Mouse (Mus musculus) liver, embryonic 16.5 days (tissue): ENCODE data around the gene Ip6k1. TPM values are rescaled to one million over a fixed set of nuclear protein-coding genes. Genes with fewer than 3 reads are reported as not detected.

Experiments used
- ATAC-seq: fragments of 200-750 bp; cut with Nextera tagmentation; 2 replicates; pipeline ENCODE4 v1.8.0; 2017; ENCODE audit warnings: low read depth, mild to moderate bottlenecking, moderate number of reproducible peaks, moderate library complexity
- H3K27ac ChIP-seq: fragments of 300-500 bp; sonication (generic); 2 replicates; pipeline ENCODE4 v1.5.1; 2014; ENCODE audit warnings: mild to moderate bottlenecking, low read length
- H3K27me3 ChIP-seq: fragments of 300-500 bp; sonication (generic); 2 replicates; pipeline ENCODE4 v1.6.1; 2014; ENCODE audit warnings: low read depth, low read length, mixed read lengths; ENCODE audit not compliant: control insufficient read depth, insufficient read depth
- H3K36me3 ChIP-seq: fragments of 300-500 bp; sonication (generic); 2 replicates; pipeline ENCODE4 v1.6.1; 2014; ENCODE audit warnings: mild to moderate bottlenecking; ENCODE audit not compliant: control insufficient read depth, insufficient read depth
- H3K4me1 ChIP-seq: fragments of 300-500 bp; sonication (generic); 2 replicates; pipeline ENCODE4 v1.6.1; 2014; ENCODE audit warnings: low read depth, low read length, mixed read lengths; ENCODE audit not compliant: control insufficient read depth
- H3K4me2 ChIP-seq: fragments of 300-500 bp; sonication (generic); 2 replicates; pipeline ENCODE4 v1.6.1; 2014; ENCODE audit warnings: low read depth, low read length, mixed read lengths
- H3K4me3 ChIP-seq: fragments of 300-500 bp; sonication (generic); 2 replicates; pipeline ENCODE4 v1.5.1; 2014; ENCODE audit warnings: low read depth, mild to moderate bottlenecking, low read length
- H3K9ac ChIP-seq: fragments of 300-500 bp; sonication (generic); 2 replicates; pipeline ENCODE4 v1.6.1; 2014; ENCODE audit warnings: low read depth, low read length
- H3K9me3 ChIP-seq: fragments of 300-500 bp; sonication (generic); replicated peaks from 2 replicates; pipeline ENCODE4 v1.6.1; 2016; ENCODE audit warnings: low read length; ENCODE audit not compliant: control insufficient read depth
- WGBS: fragments of 180-500 bp; shearing (Covaris S2); extraction: QIAGEN DNeasy Blood & Tissue Kit; methylation state at CpG from one replicate; pipeline ENCODE4 v1.1.7; 2014; ENCODE audit not compliant: insufficient replicate concordance; 5-methylcytosine and 5-hydroxymethylcytosine counted together
- polyA plus RNA-seq: library from polyadenylated mRNA; unstranded; fragments of >200 nt; fragmentation: Nextera tagmentation; extraction: Ambion mirVana; gene quantifications from 2 replicates; pipeline ENCODE4 v1.2.1, GENCODE M21; 2015

The Ip6k1 gene
- polyA plus RNA-seq, 1 experiment from 2014 or later: 45.3 TPM

DNA sequence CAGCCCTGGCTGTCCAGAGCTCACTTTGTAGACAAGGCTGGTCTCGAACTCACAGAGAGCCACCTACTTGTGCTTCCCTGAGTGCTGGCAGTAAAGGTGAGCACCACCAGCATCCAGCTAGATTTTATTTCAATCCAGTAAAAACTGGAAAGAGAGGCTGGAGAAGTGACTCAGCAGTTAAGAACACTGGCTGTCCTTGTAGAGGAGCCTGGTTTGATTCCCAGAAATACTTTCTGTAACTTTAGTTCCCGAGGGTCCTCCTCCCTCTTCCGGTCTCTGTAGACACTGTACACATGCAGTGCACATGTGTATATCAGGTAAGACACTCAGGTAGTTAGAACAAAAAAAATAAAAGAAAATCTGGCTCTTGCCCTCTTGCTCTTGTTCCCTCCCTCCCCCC, 14.4 kb upstream of the Ip6k1 start:
- peaks cover 13% of the 10 kb centered on the region for H3K36me3 ChIP-seq
- no peak overlapping the region for H3K9ac ChIP-seq
- no peaks in the 10 kb centered on the region for H3K9me3 ChIP-seq
- H3K27ac ChIP-seq: no peak overlapping the region
- H3K27me3 ChIP-seq: no peaks in the 10 kb centered on the region
- no peak overlapping the region for H3K4me3 ChIP-seq
- no peak for ATAC-seq
- no peak overlapping the region for H3K4me2 ChIP-seq
- WGBS: 61% methylated on average over 3 of the region's 3 CpGs
- peaks cover 30% of the 10 kb centered on the region for H3K4me1 ChIP-seq

DNA sequence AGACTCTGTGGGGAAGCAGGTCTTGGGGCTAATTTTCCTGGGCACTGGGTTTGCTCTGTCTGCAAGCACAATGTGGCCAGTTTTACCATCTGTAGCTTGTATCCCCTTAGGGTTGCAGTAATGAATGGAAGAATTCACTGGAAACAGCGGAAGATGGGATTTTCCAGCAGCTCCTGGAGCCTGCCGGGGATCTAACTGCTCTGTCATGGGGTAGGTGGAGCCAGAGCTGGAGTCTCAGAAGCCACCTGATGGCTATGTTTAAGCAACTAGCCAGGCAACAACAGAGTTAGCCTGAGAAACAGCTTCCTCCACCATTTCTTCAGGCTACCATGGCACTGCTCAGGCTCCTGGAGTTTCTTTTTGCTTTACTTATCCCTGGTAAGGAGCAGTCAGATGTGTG, 10.1 kb upstream of the Ip6k1 start, which contains the start of gene Cdhr4:
Gene Cdhr4, plus strand, starts transcription at position 301 of the 400 bp plus-strand sequence.
- 80% methylated on average over 2 of the region's 2 CpGs for WGBS
- no peak within 1 kb of the TSS for H3K4me3 ChIP-seq
- H3K4me1 ChIP-seq: peaks cover 4% of the 10 kb centered on the region
- no peaks in the 10 kb centered on the region for H3K27me3 ChIP-seq
- no peak within 1 kb of the TSS for H3K27ac ChIP-seq
- ATAC-seq: no peak
- H3K4me2 ChIP-seq: no peak within 1 kb of the TSS
- no peaks in the 10 kb centered on the region for H3K36me3 ChIP-seq
- no peak within 1 kb of the TSS for H3K9ac ChIP-seq
- H3K9me3 ChIP-seq: no peaks in the 10 kb centered on the region

DNA sequence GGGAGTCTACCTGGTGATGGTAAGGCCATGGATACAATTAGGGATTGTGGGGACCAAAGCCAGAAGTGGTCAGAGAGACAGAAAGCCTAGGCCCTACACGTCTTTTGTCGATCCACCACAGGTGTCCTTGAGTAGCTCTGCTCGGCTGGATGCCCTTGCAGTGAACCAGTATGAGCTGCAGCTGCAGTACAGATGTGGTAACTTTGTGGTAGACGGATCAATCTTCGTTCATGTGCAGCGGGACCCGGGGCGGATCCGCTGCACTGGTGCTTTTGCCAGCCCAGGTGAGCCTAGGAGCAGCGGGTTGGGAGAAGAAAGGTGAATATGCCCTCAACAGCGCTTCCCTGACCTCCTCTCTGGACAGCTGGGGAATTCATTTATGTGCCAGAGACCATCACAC, 9.3 kb upstream of the Ip6k1 start:
- H3K9ac ChIP-seq: no peak overlapping the region
- peaks cover 4% of the 10 kb centered on the region for H3K4me1 ChIP-seq
- H3K4me3 ChIP-seq: no peak overlapping the region
- no peaks in the 10 kb centered on the region for H3K9me3 ChIP-seq
- no peak overlapping the region for H3K27ac ChIP-seq
- no peak overlapping the region for H3K4me2 ChIP-seq
- no peak for ATAC-seq
- H3K36me3 ChIP-seq: no peaks in the 10 kb centered on the region
- no peaks in the 10 kb centered on the region for H3K27me3 ChIP-seq
- WGBS: 83% methylated on average over 11 of the region's 11 CpGs

DNA sequence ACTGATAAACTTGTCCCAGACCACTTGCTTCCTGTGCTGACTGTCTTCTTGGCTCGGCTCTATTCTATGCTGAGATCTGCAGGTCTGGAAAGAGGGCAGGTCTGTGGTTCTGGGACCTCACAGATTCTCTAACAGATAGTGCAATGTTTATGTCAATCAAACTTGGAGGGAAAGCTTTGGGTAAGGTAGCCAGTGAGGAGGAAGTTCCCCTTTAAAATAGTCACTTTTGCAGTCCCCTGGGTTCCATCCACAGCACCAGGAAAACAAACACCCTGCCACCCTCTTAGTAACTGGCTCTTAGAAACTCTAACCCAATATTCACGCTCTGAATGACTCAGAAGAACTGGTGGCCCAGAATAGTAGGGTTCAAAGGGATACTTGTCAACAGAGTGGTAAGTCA, 7.8 kb upstream of the Ip6k1 start:
- H3K4me3 ChIP-seq: no peak overlapping the region
- H3K4me1 ChIP-seq: peaks cover 4% of the 10 kb centered on the region
- no peaks in the 10 kb centered on the region for H3K9me3 ChIP-seq
- no peaks in the 10 kb centered on the region for H3K27me3 ChIP-seq
- no peak for ATAC-seq
- no peaks in the 10 kb centered on the region for H3K36me3 ChIP-seq
- H3K9ac ChIP-seq: no peak overlapping the region
- 16% methylated on average over 2 of the region's 2 CpGs for WGBS
- H3K27ac ChIP-seq: no peak overlapping the region
- no peak overlapping the region for H3K4me2 ChIP-seq

DNA sequence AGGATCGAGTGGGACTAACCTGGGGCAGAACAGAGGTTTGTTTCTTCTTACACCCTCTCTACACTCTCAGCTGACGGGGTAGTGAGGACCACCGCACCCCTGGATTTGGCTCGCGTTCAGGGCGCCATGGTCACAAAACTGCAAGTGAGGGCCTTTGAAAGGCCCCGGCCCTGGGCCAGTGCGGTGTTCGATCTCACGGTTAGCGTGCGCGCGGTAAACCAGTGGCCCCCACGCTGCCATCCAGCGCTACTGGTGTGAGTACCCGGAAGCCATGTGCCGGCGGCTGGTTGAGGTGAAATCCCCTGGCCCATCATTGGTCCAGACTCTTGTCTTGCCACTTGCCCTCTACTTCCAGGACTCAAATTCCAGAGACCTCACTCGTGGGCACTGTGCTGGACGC, 6.8 kb upstream of the Ip6k1 start:
- WGBS: 88% methylated on average over 21 of the region's 21 CpGs
- no peak for ATAC-seq

DNA sequence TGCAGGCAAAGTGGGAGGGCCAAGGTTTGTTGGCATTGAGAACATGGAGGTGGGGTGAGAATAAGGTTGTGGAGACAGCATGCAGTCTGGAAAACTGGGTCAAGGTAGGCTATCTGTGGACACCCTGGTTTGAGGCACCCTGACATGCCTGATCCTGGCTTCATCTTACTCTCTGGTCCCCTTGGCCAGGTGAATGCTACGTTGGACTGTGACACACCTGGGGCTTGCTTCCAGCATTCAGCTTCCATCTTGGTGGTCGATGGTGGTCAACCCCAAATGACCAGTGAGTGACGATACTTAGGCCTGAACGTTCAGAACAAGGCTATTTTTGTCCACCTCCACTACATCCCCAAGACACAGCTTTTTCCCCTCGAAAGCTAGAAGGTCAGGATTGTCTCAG, 6.3 kb upstream of the Ip6k1 start, which contains the start of gene Gm20662:
Gene Gm20662, plus strand, starts transcription at position 301 of the 400 bp plus-strand sequence.
- H3K4me2 ChIP-seq: no peak within 1 kb of the TSS
- H3K4me1 ChIP-seq: no peaks in the 10 kb centered on the region
- no peak within 1 kb of the TSS for H3K27ac ChIP-seq
- no peak for ATAC-seq
- H3K9me3 ChIP-seq: no peaks in the 10 kb centered on the region
- H3K4me3 ChIP-seq: no peak within 1 kb of the TSS
- no peaks in the 10 kb centered on the region for H3K36me3 ChIP-seq
- no peak within 1 kb of the TSS for H3K9ac ChIP-seq
- WGBS: 69% methylated on average over 5 of the region's 5 CpGs
- no peaks in the 10 kb centered on the region for H3K27me3 ChIP-seq

More for the DNA sequence above, 6.8 kb upstream of the Ip6k1 start:
- Histone ChIP-seq H3K4me3 (no peak overlapping the region), H3K4me1 (no peaks in the 10 kb centered on the region), H3K9me3 (no peaks in the 10 kb centered on the region), H3K4me2 (no peak overlapping the region), H3K36me3 (no peaks in the 10 kb centered on the region), H3K27me3 (no peaks in the 10 kb centered on the region), H3K27ac (no peak overlapping the region), H3K9ac (no peak overlapping the region)

DNA sequence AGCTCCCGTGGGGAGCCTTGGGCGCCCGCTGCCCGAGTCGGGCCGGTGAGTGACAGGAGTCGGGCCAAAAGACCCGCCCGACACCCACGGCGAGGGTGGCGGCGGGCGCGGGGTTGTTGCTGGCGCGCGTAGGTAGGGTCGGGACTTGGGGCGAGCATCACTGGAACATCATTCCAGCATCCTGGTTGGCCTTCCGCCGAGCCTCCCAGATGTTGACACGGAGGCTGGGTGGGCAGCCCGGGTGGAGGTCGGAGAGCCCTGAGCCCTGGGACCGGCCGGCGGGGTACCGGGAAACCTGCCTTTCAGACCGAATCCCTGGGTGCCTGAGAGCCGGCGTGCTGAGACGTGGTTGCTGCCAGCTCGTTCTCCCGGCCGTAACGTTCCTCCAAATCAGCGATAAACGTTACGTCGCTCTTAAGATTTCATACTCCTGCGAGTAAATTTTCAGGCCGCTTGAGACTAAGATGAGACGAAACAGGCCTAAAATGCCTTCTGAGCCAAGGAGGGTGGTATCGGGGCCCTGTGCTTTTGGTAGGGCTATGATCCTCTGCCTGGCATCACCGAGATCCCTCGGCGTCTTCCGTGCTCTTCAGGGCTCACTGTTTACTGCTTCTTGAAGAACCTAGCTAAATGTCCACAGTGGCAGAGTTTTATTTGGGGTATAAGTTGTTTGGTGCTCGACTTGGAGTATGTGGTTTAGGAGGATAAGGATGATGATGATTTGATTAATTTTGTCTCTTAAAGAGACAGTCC, 653 bp downstream of the Ip6k1 start:
- no peaks in the 10 kb centered on the region for H3K27me3 ChIP-seq
- H3K4me3 ChIP-seq: peak overlapping the region; percentile 96
- WGBS: under 1% methylated on average over 50 of the region's 50 CpGs
- peak; percentile 6 for ATAC-seq
- peaks cover 34% of the 10 kb centered on the region for H3K4me1 ChIP-seq
- H3K4me2 ChIP-seq: peak overlapping the region; percentile 76
- H3K9me3 ChIP-seq: no peaks in the 10 kb centered on the region
- peak overlapping the region; percentile 97 for H3K27ac ChIP-seq
- H3K36me3 ChIP-seq: no peaks in the 10 kb centered on the region
- H3K9ac ChIP-seq: peak overlapping the region; percentile 100

DNA sequence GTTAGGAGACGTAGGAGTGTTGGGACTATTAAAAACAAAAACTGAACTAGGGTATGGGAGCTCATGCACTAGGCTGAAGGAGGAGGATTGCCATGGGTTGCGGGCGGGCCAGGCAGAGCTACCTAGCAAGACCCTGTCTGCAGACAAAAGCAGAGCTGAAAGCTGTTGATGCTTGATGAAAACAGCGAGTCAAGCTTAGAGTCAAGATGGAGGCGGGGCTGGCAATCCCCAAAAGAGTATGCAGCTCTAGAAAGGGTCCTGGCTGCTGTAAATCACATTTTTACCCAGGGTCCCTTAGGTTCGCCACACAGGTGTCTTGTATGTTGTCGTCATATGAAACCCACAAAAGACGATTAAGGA, 1.2 kb downstream of the Ip6k1 start:
- no peak for ATAC-seq
- Histone ChIP-seq H3K27ac (peak overlapping the region; percentile 97), H3K27me3 (no peaks in the 10 kb centered on the region), H3K4me3 (peak overlapping the region; percentile 96), H3K9me3 (no peaks in the 10 kb centered on the region), H3K4me2 (peak overlapping the region; percentile 76), H3K9ac (peak overlapping the region; percentile 100), H3K36me3 (no peaks in the 10 kb centered on the region), H3K4me1 (peaks cover 40% of the 10 kb centered on the region)
- 25% methylated on average over 8 of the region's 8 CpGs for WGBS

DNA sequence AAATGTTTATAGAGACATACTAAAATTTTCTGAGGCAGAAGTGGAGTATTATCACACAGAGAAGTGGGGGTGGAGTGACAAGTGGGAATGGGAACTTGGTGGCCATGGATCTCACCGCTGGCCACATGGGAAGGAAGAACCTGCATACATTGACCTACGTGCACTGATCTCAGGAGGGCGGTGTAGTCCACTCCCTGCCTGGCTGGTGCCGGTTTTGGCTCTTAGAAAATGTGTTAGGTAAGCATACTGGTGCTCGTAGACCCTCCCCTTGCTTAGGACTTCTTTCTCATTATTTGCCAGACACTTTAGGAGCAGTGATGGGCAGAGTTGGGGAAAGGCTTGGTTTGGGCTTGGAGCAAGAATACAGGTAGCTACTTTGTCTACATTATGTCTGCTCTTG, 5.7 kb downstream of the Ip6k1 start:
- no peak for ATAC-seq
- H3K9me3 ChIP-seq: no peaks in the 10 kb centered on the region
- no peak overlapping the region for H3K4me2 ChIP-seq
- H3K9ac ChIP-seq: no peak overlapping the region
- H3K4me3 ChIP-seq: no peak overlapping the region
- no peak overlapping the region for H3K27ac ChIP-seq
- H3K36me3 ChIP-seq: peaks cover 10% of the 10 kb centered on the region
- 81% methylated on average over 5 of the region's 5 CpGs for WGBS
- no peaks in the 10 kb centered on the region for H3K27me3 ChIP-seq
- H3K4me1 ChIP-seq: peaks cover 37% of the 10 kb centered on the region
